Mouse (Mus musculus) macrophage (primary cell): Measurements from ENCODE around the gene Luzp1. TPM values are rescaled to one million over a fixed set of nuclear protein-coding genes. Genes with fewer than 3 reads are reported as not detected.

Experiments used
- H3K27ac ChIP-seq: fragments of 350-480 bp; formaldehyde crosslinking; 2 replicates; pipeline ENCODE4 v1.9.0; 2021
- H3K36me3 ChIP-seq: fragments of 350-480 bp; formaldehyde crosslinking; 2 replicates; pipeline ENCODE4 v1.9.0; 2021; ENCODE audit errors: inconsistent target
- H3K4me3 ChIP-seq: fragments of 350-480 bp; formaldehyde crosslinking; 2 replicates; pipeline ENCODE4 v1.9.0; 2021; ENCODE audit errors: inconsistent target
- H3K79me2 ChIP-seq: fragments of 350-480 bp; formaldehyde crosslinking; 2 replicates; pipeline ENCODE4 v1.9.0; 2021; ENCODE audit errors: inconsistent target
- WGBS: methylation state at CpG from one replicate; pipeline ENCODE4 v1.1.7; 2026; ENCODE audit warnings: inconsistent platforms; ENCODE audit not compliant: missing documents; 5-methylcytosine and 5-hydroxymethylcytosine counted together
- polyA plus RNA-seq: library from polyadenylated mRNA; stranded (reverse); fragments of 250-400 nt; gene quantifications from 3 replicates; pipeline ENCODE4 v1.2.4, GENCODE M21; 2018; ENCODE audit warnings: inconsistent platforms

Luzp1 gene
- polyA plus RNA-seq, 1 experiment from 2014 or later, result 13.1 TPM

DNA sequence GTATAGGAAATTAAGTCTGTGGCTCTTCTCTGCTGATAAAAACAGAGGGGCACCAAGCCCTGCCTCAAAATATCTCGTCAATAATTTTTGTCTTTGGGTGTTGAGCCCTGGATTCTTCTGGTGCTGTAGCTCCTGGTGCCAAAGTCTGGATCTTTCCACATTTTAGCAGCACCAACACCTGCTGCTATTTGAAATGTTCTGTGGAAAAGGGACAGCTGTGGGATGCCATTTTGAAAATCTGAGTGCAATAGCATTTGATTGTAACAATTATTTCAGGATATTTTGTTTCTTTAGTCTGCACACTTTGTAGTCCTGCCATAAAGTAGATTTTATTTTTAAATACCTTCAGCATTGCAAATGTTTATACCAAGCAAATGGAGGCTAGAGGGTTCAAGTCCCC lies 78.2 kb downstream of the Luzp1 start:
- Histone ChIP-seq H3K27ac (no peak overlapping the region), H3K36me3 (peaks cover 76% of the 10 kb centered on the region), H3K4me3 (no peak overlapping the region), H3K79me2 (no peaks in the 10 kb centered on the region)
- 100% methylated on average over 1 of the region's 1 CpGs for WGBS

DNA sequence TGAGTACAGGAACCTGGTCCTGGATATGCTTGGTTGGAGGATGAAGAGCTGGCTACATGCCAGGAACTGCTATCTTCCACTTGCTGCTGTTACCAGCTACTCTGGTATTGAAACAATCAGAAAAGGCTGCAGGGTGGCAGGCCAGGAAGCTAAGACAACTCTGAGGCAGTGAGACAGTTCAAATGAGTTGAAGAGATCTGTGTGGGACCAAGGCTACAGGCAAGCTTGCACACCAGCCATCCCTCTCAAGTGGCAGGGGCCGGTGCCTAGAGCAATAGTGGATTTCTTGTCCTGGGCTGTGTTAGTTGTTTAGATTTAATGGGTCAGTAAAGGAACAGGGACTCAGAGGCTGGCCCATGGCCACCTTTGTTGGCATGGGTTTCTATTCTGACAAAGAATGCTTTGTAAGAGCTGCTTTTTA lies 78.8 kb downstream of the Luzp1 start:
- Histone ChIP-seq H3K79me2 (no peaks in the 10 kb centered on the region), H3K4me3 (no peak overlapping the region), H3K36me3 (peaks cover 76% of the 10 kb centered on the region), H3K27ac (no peak overlapping the region)
- WGBS, result 100% methylated on average over 1 of the region's 1 CpGs

DNA sequence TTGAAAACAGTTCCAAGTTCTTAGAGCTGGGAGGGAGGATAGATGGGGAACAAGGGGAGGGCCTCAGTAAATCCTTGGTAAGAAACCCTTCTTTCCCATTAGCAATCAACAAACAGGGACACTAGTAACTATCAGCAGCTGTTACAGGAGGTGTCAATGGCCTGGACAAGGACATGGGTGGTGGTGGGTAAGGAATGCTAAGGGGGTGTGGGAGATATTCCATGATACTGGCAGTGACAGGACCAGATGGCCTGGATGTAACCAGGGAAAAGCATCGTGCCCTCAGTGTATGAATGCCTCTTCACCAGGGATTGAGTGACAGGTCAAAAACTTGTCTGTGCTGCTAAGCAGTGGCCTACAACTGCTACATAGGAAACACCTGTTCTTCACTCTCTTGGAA lies 83.5 kb downstream of the Luzp1 start:
- no peak overlapping the region for H3K27ac ChIP-seq
- no peaks in the 10 kb centered on the region for H3K79me2 ChIP-seq
- peaks cover 71% of the 10 kb centered on the region for H3K36me3 ChIP-seq
- 80% methylated on average over 1 of the region's 1 CpGs for WGBS
- no peak overlapping the region for H3K4me3 ChIP-seq

DNA sequence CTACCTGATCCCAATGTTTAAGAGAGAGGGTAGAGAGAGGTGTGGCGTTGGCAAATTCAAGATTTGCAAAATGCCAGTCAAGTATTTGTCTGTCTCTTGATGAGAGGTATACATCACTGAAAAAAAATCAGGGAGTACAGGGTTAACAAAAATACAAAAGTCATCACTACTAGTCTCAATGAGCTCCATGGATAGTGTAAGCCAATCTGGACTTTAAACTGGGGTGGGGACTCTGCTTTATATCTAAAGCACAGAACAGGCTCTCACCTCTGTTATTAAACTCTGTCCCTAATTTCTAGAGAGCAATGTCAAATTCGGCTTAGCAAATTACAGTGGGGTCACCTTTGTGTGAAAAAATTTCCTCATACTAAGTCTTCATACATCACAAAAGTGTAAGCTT lies 88.1 kb downstream of the Luzp1 start:
- no peaks in the 10 kb centered on the region for H3K79me2 ChIP-seq
- H3K4me3 ChIP-seq, result no peak overlapping the region
- no peak overlapping the region for H3K27ac ChIP-seq
- 94% methylated on average over 2 of the region's 2 CpGs for WGBS
- H3K36me3 ChIP-seq, result peaks cover 65% of the 10 kb centered on the region

DNA sequence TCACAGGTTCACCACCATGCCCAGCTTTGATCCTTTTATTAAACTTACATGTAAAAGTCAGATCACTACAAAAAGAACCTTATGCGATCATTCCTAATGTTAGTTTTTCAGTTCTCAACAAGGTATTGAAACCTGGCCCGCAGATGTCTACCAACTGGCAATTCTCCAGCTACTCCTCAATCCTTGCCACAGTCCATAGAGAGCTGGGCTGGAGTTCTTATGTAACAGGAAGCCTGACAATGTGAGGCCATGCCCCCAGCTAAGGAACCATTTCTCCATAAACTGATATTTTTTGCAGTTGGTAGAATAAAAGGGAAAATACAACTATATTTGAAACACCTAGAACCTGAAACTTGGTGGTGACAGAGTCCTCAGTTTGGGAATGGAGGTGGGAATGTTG lies 90.1 kb downstream of the Luzp1 start:
- Histone ChIP-seq H3K79me2 (no peaks in the 10 kb centered on the region), H3K4me3 (no peak overlapping the region), H3K27ac (no peak overlapping the region), H3K36me3 (peaks cover 45% of the 10 kb centered on the region)
- WGBS, result 89% methylated on average over 2 of the region's 2 CpGs

DNA sequence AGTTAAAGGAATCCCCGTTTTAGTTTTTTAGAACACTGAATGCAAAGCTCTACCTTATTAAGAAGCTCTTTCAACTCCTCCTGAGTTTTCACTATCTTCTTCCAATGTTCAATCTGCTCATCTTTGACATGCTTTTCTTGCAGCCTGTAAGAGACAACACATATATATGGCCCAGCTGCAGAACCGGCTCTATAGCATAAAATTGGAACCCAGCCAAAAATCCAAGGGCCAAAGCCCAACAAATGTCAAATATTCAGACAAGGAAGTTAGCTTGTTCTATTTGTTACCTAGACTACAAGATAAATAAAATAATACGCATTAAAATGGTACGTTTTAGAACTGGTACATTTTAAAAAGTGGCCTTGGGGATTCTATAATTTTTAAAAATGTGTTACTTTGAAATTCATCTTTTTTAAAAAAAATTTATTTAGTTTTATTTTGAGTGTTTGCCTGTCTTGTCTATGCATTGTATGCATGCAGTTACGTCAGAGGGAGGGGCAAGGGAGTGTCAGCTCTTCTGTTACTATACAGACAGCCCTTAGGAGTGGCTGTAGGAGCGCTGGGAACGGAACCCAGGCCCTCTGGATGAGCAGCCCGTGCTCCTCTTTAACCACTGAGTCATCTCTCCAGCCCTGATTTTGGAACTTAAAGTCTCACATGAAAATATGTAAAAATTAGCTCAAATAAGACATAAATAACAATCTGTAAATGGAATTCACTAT lies 90.9 kb downstream of the Luzp1 start:
- 98% methylated on average over 8 of the region's 8 CpGs for WGBS
- Histone ChIP-seq H3K79me2 (no peaks in the 10 kb centered on the region), H3K4me3 (no peak overlapping the region), H3K27ac (no peak overlapping the region), H3K36me3 (peaks cover 44% of the 10 kb centered on the region; the same call in 1 of the 2 replicates)

DNA sequence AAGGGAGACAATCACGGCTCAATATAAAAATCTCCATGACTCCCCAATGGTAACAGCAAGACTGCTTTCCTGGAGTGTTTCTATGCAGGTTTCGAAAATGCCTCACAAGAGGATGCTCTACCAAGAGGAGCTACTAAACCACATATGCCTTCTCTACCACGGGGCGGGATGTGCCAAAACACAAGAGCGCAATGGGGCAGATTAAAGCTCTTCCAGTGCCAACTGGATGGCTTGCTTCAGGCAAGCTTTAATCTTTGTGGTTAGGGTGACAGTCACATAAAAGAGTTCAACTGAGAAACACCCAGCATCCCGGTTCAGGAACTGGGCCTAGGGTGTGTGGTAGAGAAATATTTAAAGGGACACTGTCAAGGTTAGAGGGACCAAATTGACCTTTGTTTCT lies 93.2 kb downstream of the Luzp1 start:
- no peaks in the 10 kb centered on the region for H3K79me2 ChIP-seq
- H3K36me3 ChIP-seq, result peaks cover 47% of the 10 kb centered on the region; the same call in 1 of the 2 replicates
- 89% methylated on average over 6 of the region's 6 CpGs for WGBS
- H3K27ac ChIP-seq, result no peak overlapping the region
- H3K4me3 ChIP-seq, result no peak overlapping the region

DNA sequence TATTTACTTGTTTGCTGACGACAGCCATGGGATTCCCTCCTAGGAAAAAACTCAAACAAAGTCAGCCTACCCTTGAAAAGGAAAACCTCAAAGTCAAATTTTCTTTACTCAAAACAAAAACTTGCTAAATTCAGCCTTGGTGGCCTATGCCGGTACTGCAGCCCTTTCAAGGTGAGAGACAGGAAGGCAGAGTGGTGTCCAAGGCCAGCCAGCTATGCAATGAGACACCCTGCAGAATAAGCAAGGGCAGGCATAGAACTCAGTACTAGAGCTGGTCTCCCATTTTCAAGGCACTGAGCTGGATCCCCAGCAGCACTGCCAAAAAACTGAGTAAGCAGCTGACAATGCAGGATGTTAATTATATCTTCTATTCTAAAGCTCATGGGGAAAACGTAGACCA lies 99.1 kb downstream of the Luzp1 start:
- no peaks in the 10 kb centered on the region for H3K79me2 ChIP-seq
- H3K27ac ChIP-seq, result no peak overlapping the region
- WGBS, result 92% methylated on average over 3 of the region's 3 CpGs
- peaks cover 38% of the 10 kb centered on the region; the same call in 1 of the 2 replicates for H3K36me3 ChIP-seq
- H3K4me3 ChIP-seq, result no peak overlapping the region

DNA sequence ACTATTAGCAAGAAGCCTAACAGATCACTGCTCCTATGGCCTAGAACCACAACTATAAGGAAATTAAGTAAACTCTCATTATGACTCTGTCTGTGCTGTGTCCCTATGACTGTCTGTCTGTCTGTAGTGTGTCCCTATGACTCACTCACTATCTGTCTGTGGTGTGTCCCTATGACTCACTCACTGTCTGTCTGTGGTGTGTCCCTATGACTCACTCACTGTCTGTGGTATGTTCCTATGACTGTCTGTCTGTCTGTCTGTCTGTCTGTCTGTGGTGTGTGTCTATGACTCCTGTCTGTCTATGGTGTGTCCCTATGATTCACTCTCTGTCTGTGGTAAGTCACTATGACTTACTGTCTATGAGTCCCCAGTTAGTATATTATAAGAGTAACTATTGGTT lies 100.4 kb downstream of the Luzp1 start:
- H3K79me2 ChIP-seq, result no peaks in the 10 kb centered on the region
- no peak overlapping the region for H3K4me3 ChIP-seq
- no peak overlapping the region for H3K27ac ChIP-seq
- peaks cover 36% of the 10 kb centered on the region; the same call in 1 of the 2 replicates for H3K36me3 ChIP-seq

DNA sequence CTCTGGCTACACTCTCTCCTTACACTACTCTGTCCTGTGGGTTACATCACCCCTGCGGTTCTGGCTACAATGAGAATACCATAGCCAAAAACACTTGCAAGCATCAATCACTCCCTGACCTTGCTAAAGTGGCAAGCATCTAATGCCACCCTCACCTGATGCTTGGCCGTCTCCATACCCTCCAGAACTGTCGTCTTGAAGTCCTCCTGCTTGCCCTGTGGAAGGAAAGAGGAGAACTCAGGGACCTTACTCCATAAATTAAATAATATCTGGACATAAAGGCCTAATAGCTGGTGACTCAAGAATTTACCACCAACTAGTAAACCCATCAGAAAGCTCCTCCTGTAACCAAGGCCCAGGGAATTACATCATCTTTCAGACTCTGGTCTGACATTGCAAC lies 112.3 kb downstream of the Luzp1 start:
- H3K4me3 ChIP-seq, result no peak overlapping the region
- H3K79me2 ChIP-seq, result peaks cover 95% of the 10 kb centered on the region
- 88% methylated on average over 3 of the region's 3 CpGs for WGBS
- H3K36me3 ChIP-seq, result no peaks in the 10 kb centered on the region
- no peak overlapping the region for H3K27ac ChIP-seq

DNA sequence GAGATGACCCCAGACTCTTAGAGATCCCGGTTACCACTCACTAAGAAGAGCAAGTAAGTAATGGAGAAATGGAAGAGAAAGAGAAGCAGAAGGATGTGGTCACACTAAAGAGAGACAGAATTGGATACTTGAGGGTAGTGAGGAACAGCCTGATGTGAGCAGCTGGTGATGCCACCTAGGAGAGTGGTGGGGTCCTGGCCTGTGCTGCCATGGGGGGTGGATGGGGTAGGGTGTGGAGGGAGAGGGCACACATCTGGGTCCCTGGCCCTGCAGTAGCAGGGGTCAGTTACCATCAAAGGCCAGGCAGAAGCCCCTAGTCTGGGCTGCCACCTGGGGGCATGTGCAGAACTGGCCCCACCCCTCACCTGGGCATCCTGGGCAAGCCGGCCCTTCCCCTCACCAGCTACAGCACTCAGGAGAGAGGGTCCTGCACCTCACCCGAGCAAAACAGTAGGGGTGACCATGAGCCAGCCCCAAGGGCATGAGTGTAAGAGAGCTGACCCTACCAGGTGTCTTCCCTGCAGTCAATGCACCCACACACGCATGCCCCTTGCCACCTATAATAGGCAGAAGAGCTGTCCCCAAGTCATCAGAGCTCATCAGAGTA lies 117.8 kb downstream of the Luzp1 start:
- WGBS, result 91% methylated on average over 4 of the region's 4 CpGs
- H3K36me3 ChIP-seq, result no peaks in the 10 kb centered on the region

DNA sequence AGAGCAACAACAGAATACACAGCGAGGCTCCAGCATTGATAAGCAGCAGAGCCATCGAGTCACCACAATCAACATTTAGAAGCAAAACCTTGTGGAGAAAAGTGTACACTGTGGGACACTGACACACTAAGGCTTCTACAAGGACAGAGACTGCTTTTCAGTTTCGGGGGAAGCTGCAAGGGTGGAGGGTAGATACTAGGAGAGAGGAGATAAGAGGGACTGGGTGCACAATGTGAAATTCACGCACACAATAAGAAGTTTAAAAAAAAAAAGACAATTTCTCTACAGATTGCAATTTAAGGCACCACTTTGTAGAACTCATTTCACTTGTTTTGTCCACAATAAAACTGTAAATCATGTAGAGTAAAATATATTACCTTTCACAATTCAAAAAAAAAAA lies 118.4 kb downstream of the Luzp1 start:
- Histone ChIP-seq H3K4me3 (no peak overlapping the region), H3K79me2 (peaks cover 100% of the 10 kb centered on the region), H3K27ac (no peak overlapping the region), H3K36me3 (no peaks in the 10 kb centered on the region)
- 91% methylated on average over 4 of the region's 4 CpGs for WGBS

More for the DNA sequence above, 117.8 kb downstream of the Luzp1 start:
- Histone ChIP-seq H3K4me3 (no peak overlapping the region), H3K27ac (no peak overlapping the region), H3K79me2 (peaks cover 100% of the 10 kb centered on the region)

DNA sequence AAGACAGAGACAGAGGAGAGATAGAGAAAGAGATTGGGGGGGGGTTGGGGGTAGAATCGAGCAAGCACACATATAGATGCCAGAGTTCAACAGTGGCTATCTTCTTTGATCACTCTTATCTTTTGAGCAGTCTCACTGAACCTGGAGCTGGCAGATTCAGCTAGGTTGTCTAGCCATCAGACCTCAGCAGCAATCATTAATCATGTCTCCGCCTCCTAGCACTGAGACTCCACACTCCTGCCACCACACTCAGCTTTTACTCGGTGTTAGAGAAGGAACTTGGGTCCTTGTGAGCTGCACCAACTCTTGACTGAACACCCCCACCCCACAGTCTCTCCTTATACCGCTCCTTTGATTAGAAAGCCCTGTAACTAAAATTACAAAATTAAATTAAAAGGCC lies 122.5 kb downstream of the Luzp1 start:
- H3K27ac ChIP-seq, result no peak overlapping the region
- 82% methylated on average over 4 of the region's 4 CpGs for WGBS
- H3K4me3 ChIP-seq, result no peak overlapping the region
- no peaks in the 10 kb centered on the region for H3K36me3 ChIP-seq
- peaks cover 100% of the 10 kb centered on the region for H3K79me2 ChIP-seq

DNA sequence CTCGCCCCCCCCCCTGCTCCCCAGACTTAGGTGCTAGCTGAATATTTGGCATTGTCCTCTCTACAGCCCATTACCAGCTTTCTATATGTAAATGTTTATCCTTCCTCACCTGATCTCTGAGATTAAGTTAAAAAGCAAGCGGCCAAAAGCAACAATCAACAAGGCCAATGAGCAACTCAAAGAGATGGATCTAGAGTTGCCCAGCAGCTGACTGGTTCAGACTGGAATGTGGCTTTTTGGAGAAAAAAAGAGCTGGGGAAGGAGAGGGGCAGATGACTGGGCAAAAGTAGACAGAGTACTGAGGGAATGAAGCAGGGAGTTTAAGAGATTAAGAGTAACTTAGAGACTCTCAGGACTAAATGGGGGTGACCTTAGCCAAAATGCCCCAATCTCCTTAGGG lies 124.4 kb downstream of the Luzp1 start:
- Histone ChIP-seq H3K79me2 (peaks cover 100% of the 10 kb centered on the region), H3K36me3 (no peaks in the 10 kb centered on the region), H3K27ac (no peak overlapping the region), H3K4me3 (no peak overlapping the region)
- 94% methylated on average over 2 of the region's 2 CpGs for WGBS

DNA sequence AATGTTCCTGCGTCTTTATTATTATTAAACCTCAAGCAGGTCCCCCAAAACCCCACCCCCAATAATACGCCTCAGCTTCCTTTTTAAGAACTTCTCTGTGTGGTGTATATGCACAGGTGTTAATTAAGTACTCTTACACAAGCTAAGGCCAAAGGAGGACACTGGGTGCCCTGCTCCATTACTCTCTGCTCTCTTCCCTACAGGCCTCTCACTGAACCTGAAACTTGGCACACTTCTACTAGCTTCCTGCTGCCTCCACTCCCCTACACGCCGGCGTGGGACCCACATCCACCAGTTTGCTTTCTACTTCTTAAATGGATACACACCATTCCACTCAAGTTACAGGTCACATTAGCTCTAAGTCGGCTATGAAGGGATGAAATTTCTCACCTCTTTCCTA lies 125.7 kb downstream of the Luzp1 start:
- Histone ChIP-seq H3K36me3 (no peaks in the 10 kb centered on the region), H3K79me2 (peaks cover 100% of the 10 kb centered on the region), H3K4me3 (no peak overlapping the region), H3K27ac (no peak overlapping the region)
- 71% methylated on average over 6 of the region's 6 CpGs for WGBS
